ENCODE assay signal across 10 mouse cellular contexts in genomic region chr10:75252301-75253022, GRCm38 (mm10). TPM values are rescaled to one million over a fixed set of nuclear protein-coding genes. Genes with fewer than 3 reads are reported as not detected.
DNase-seq lines count a peak whose midpoint lies in the region; ATAC-seq and TF ChIP-seq lines count a peak whose summit lies in the region.
"Had no signal": no experiment of that assay in that cellular context is flagged by ENCODE, and none has a peak within 500 bp of the region (broad histone marks: within the 10 kb centered on the region; RNA-seq: fewer than 3 reads in every experiment).

No protein-coding gene starts in this region.

- peaks cover 14% of the 10 kb centered on the region for H3K4me1 ChIP-seq in heart, embryonic 12.5 days (replicated peaks)
- H3K4me1 ChIP-seq in kidney, postnatal 0 days (replicated peaks; ENCODE audit: insufficient read depth, low read length) = no peaks in the 10 kb centered on the region
- H3K4me1 ChIP-seq: stomach, embryonic 15.5 days had no signal

- WGBS in heart, embryonic 12.5 days = 63% methylated on average over 13 of the region's 13 CpGs
- WGBS in kidney, postnatal 0 days = 43% methylated on average over 13 of the region's 13 CpGs

- peak overlapping the region; percentile 40 for H3K27ac ChIP-seq in heart, embryonic 12.5 days (ENCODE audit: poor library complexity, severe bottlenecking)
- H3K27ac ChIP-seq in kidney, postnatal 0 days = peak overlapping the region; percentile 61
- H3K27ac ChIP-seq: left cerebral cortex, adult 2 months; stomach, embryonic 15.5 days had no signal

- no peak for ATAC-seq in heart, embryonic 12.5 days (ENCODE audit: insufficient number of reproducible peaks, low FRiP score)
- ATAC-seq in kidney, postnatal 0 days (replicated peaks; ENCODE audit: low FRiP score, low read depth) = peak; percentile 76

- intact Hi-C loops in heart, postnatal 36 days (cut with DNase I) = loop anchor here (2.0 to 10.0 kb wide), 2 partner anchors 198 to 234 kb away; no protein-coding TSS in a partner anchor

- H3K27me3 ChIP-seq in heart, embryonic 12.5 days (replicated peaks) = no peaks in the 10 kb centered on the region
- no peaks in the 10 kb centered on the region for H3K27me3 ChIP-seq in kidney, postnatal 0 days (ENCODE audit: insufficient read depth, low read length)
- H3K27me3 ChIP-seq: stomach, embryonic 15.5 days had no signal

- DNase-seq in heart, postnatal 36 days = no peak
- peak; percentile 63 for DNase-seq in 3T3-L1 (ENCODE audit: low read depth, low spot score)
- peak; percentile 62 to 74 for DNase-seq in cerebellum, postnatal 14 days
- peak; percentile 67 for DNase-seq in kidney, postnatal 0 days (ENCODE audit: low spot score)
- DNase-seq in spleen, adult 18-20 months = no peak
- DNase-seq in c-Kit-positive CD71-positive TER-119-positive erythroid progenitor cells, embryonic 14.5 days (ENCODE audit: low spot score) = no peak
- DNase-seq in urinary bladder, postnatal 36 days (ENCODE audit: low spot score in 2 of 2) = no peak

- no peaks in the 10 kb centered on the region for H3K9me3 ChIP-seq in heart, embryonic 12.5 days (replicated peaks)
- H3K9me3 ChIP-seq in kidney, postnatal 0 days (replicated peaks; ENCODE audit: low read length) = no peaks in the 10 kb centered on the region
- H3K9me3 ChIP-seq: stomach, embryonic 15.5 days had no signal

- H3K4me2 ChIP-seq in heart, embryonic 12.5 days = no peak overlapping the region; the same call in 1 of the 2 replicates
- peak overlapping the region; percentile 18; the same call in 1 of the 2 replicates for H3K4me2 ChIP-seq in kidney, postnatal 0 days (ENCODE audit: low read length)
- H3K4me2 ChIP-seq: stomach, embryonic 15.5 days had no signal

- TF ChIP-seq CTCF in kidney, postnatal 0 days (IDR thresholded peaks at IDR 0.05; ENCODE audit: low read depth) = no peak

- H3K36me3 ChIP-seq in heart, embryonic 12.5 days = peaks cover 21% of the 10 kb centered on the region
- H3K36me3 ChIP-seq in kidney, postnatal 0 days (ENCODE audit: insufficient read depth, low read length) = 0 out of 2 replicates have a peak, but pooled peaks cover 14% of the 10 kb centered on the region

- peak overlapping the region; percentile 18; the same call in 1 of the 2 replicates for H3K9ac ChIP-seq in heart, embryonic 12.5 days
- peak overlapping the region; percentile 27; the same call in 1 of the 2 replicates for H3K9ac ChIP-seq in kidney, postnatal 0 days (ENCODE audit: low read depth, low read length)
- H3K9ac ChIP-seq: stomach, embryonic 15.5 days had no signal

- H3K4me3 ChIP-seq in heart, embryonic 12.5 days = no peak overlapping the region
- no peak overlapping the region for H3K4me3 ChIP-seq in kidney, postnatal 0 days (replicated peaks; ENCODE audit: low read depth, low read length)
- H3K4me3 ChIP-seq: left cerebral cortex, adult 2 months; stomach, embryonic 15.5 days had no signal

RNA-seq across cellular contexts. Expression of gene Specc1l, which starts 40.6 kb away (rescaled TPM):
- polyA plus RNA-seq in heart, embryonic 12.5 days (2016; fragmentation: Nextera tagmentation; extraction: Ambion mirVana) = 30.2 and 32.1 TPM in 2 replicates
- total RNA-seq in heart, postnatal 36 days (2021) = 10 to 100 TPM; 42.7 to 43.1 TPM
- polyA plus RNA-seq in kidney, postnatal 0 days (2015; fragmentation: Nextera tagmentation; extraction: Ambion mirVana) = 18.7 and 19.7 TPM in 2 replicates

Comparison
In these comparisons a context has a peak if more than half of its experiments do, and no peak if none do; other contexts are left out.
1. DNase-seq: peak in 3T3-L1 (single experiment), cerebellum, postnatal 14 days (2 of 2) and kidney, postnatal 0 days (single experiment); none in heart, postnatal 36 days (0 of 2), spleen, adult 18-20 months (0 of 2), c-Kit-positive CD71-positive TER-119-positive erythroid progenitor cells, embryonic 14.5 days (single experiment) and urinary bladder, postnatal 36 days (0 of 2).